Mouse (Mus musculus) G1E (cell line): ENCODE results near the gene Sycn.

ENCODE experiments used
- CTCF ChIP-seq: IDR thresholded peaks from 2 replicates; pipeline ENCODE4 v1.5.1; 2012; ENCODE audit warnings: low read depth, low read length, inconsistent platforms, mixed read lengths
- GATA1 ChIP-seq: IDR thresholded peaks from 2 replicates; pipeline ENCODE4 v1.6.1; 2012; ENCODE audit warnings: borderline replicate concordance, low read length, inconsistent platforms, mixed read lengths
- GATA2 ChIP-seq: IDR thresholded peaks from 2 replicates; pipeline ENCODE4 v1.6.1; 2012; ENCODE audit warnings: low read depth, low read length, inconsistent platforms, borderline replicate concordance
- POLR2AphosphoS5 ChIP-seq: IDR thresholded peaks from 2 replicates; pipeline ENCODE4 v1.6.1; 2012; ENCODE audit warnings: low read depth, low read length, inconsistent platforms; ENCODE audit not compliant: insufficient replicate concordance
- TAL1 ChIP-seq: conservative IDR thresholded peaks from 2 replicates; pipeline ENCODE4 v1.6.1; 2012; ENCODE audit warnings: low read depth, low read length, inconsistent platforms, mixed read lengths

GRCm38 (mm10) chr7:28579826-28580225 is 39.1 kb downstream of the Sycn start:
- no peak for TF ChIP-seq CTCF
- TF ChIP-seq TAL1 = no peak
- TF ChIP-seq GATA2 = no peak
- no peak for TF ChIP-seq POLR2AphosphoS5
- TF ChIP-seq GATA1 = no peak
